Mouse (Mus musculus) lung, adult 18-20 months (tissue): ENCODE data around the gene AU022252.

Source experiments
- DNase-seq, 2 experiments: peaks; one replicate each; pipeline ENCODE4 v3.0.0; 2022; ENCODE audit warnings: mixed read lengths in 2 of 2

AU022252 gene

GRCm38 (mm10) chr4:119188060-119188785, 44.3 kb downstream of the AU022252 start:
- no peak for DNase-seq

- no peak for DNase-seq
Observed at GRCm38 (mm10) chr4:119185771-119186170, 46.7 kb downstream of the AU022252 start.

GRCm38 (mm10) chr4:119183525-119183924, 49.0 kb downstream of the AU022252 start:
- DNase-seq: no peak

- peak; percentile 29 for DNase-seq
Observed at GRCm38 (mm10) chr4:119181456-119181855, 51.1 kb downstream of the AU022252 start.

- DNase-seq: no peak
Observed at GRCm38 (mm10) chr4:119180133-119180707, 52.3 kb downstream of the AU022252 start.

- DNase-seq: peak in 1 of 2 experiments; percentile 20
Observed at GRCm38 (mm10) chr4:119178331-119178730, 54.2 kb downstream of the AU022252 start.

- DNase-seq: peak; percentile 24 to 31
Observed at GRCm38 (mm10) chr4:119177702-119178101, 54.8 kb downstream of the AU022252 start.

- peak; percentile 97 to 98 for DNase-seq
Observed at GRCm38 (mm10) chr4:119173851-119174453, 58.6 kb downstream of the AU022252 start, which contains the start of gene Zfp691. Gene Zfp691, minus strand, starts transcription at chr4:119174195.

- DNase-seq: no peak
Observed at GRCm38 (mm10) chr4:119172919-119173650, 59.4 kb downstream of the AU022252 start.

GRCm38 (mm10) chr4:119167663-119168062, 64.8 kb downstream of the AU022252 start:
- DNase-seq: peak; percentile 75 to 83

- no peak for DNase-seq
Observed at GRCm38 (mm10) chr4:119167068-119167467, 65.4 kb downstream of the AU022252 start.

- DNase-seq: no peak
Observed at GRCm38 (mm10) chr4:119165916-119166315, 66.6 kb downstream of the AU022252 start.

GRCm38 (mm10) chr4:119162990-119163389, 69.5 kb downstream of the AU022252 start:
- no peak for DNase-seq

- no peak for DNase-seq
Observed at GRCm38 (mm10) chr4:119161358-119161757, 71.2 kb downstream of the AU022252 start.

GRCm38 (mm10) chr4:119157891-119158290, 74.6 kb downstream of the AU022252 start:
- DNase-seq: peak in 1 of 2 experiments; percentile 47

GRCm38 (mm10) chr4:119157186-119157585, 75.3 kb downstream of the AU022252 start:
- DNase-seq: peak; percentile 54 to 64
